Mouse (Mus musculus): ENCODE data around the gene Spert.
A peak's percentile ranks its signal among the peaks of the same experiment; 100 is the strongest.

The Spert gene

DNA sequence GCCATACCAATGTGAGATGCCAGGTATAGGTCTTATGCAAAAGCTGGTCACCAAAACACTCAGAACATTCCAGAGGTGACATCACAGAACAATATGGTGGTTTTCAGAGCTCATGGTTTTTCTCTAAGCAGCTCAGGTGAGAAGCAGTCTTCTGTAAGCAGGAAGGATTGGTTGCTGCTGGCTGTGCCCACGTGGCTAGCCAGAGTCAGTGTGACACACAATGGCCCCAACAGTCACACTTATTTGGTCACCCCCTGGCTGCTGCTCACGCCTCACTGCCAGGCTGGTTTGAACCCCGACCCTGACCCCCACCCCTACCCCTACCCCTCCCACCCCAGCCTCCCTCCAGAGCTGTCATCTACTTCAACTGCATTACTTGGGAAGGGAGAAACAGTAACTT lies at the start of gene Spert:
Spert (minus strand) TSS at position 139 of the 400 bp plus-strand sequence.
- no peak for DNase-seq (ENCODE audit: low spot score in 2 of 2)

DNA sequence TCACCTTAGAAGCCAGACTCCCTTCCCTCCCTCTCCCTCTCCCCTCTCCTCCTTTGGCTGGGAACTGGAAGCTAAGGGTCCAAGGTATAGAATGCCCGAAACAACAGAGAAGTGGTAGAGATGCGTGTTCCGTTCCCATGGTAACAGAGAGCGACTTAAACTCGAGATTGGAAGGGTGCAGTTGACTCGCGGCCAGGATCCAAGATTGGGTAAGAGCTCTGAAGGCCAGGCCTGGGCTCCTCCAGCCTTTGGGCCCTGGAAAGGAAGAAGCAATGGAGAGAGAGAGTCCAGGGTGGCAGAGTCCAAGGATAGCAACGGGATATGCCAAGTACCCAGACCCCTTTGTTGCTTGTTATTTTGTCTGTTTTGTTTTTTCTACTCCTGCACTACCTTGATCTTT lies 49.2 kb upstream of the Spert start, which contains the start of gene Erich6b:
Erich6b (plus strand) TSS at position 180 of the 400 bp plus-strand sequence.
- DNase-seq (ENCODE audit: low spot score in 2 of 2) = no peak

DNA sequence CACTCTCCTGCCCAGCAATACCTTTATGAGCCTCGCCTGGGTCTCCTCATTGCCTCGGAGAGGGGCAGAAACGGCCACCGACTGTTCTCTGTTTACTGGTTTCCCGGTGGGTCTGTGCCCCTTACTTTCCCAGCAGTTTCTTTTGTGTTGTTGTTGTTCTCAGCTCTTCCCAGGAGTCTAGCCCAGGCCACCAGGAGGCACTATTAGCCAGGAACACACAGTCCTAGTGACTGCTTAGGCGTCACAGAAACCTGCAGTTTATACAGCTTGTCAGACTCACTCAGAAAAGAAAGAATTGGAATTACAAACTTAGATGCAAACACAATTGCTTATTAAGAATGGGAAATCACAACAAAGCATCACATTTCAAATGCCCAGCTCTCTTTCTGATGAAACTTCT lies 48.5 kb upstream of the Spert start:
- DNase-seq (ENCODE audit: low spot score in 2 of 2) = no peak

DNA sequence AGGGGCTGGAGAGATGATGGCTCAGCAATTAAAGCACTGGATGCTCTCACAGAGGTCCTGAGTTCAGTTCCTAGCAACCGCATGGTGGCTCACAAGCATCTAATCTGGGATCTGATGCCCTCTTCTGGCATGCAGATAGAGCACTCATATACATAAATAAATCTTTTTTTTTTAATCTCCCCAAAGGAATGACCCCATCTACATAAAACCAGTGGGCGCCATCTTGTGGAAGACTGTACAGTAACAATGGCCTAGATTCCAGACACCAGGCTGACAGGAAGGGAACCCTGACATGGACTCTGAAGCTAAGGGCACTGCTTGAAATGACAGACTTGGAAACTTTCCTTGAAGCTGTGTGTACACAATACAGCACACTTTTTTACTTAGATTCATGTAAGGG lies 47.9 kb upstream of the Spert start:
- DNase-seq (ENCODE audit: low spot score in 2 of 2) = no peak

DNA sequence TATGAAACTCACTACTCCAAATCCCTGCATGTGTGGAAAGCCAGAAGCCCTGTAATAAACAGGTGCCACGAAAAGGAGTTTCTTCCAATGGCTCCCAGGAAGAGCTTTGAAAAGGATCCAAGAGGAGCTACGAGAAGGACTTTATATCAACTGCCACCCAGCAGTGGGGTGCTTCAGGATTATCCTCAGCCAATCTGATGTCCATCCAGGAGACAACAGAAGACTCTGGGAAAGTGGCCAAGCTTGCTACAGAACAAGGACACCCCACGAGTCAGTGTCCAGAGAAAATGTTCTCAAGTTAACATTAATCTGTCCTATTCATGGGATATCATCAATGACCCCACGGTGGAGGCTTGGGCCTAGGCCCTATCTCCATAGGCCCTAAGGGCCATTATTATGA lies 44.7 kb upstream of the Spert start:
- no peak for DNase-seq (ENCODE audit: low spot score in 2 of 2)

DNA sequence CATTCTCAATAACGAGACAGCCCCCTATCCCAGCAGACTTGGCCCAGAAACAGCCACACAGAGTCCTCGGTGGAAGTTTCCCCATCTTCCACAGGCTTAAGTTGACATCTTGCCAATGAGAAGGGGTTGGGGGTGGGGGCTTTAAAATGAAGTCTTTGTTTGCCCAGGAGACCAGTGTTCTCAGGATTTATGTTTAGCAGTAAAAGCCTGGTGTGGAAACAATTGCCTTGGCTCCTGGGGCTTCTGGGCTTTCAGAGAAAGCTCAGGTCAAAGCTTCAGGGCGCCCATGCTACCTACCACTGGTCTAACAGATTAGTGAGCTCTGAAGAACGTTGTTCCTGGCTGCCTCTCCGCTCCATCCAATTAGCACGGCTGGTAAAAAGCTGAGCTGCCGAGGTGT lies 43.2 kb upstream of the Spert start:
- no peak for DNase-seq (ENCODE audit: low spot score in 2 of 2)

DNA sequence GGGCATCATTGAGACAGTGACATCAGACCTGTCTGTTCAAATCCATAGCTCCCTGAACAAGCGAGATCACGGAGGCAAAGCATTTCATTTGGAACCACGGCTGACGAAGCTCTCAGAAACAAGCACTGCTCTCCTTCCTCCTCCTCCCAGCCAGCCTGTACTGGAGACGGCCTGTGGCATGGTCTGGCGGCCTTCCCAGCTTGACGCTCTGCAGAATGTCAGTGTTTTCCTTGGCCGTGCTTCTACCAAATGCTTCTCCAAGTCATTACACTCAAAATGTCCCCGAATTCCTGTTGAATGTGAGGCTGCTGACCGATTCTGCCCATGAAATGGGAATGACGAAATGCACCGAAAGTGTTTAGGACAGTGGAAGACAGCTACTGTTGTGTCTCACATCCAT lies 42.4 kb upstream of the Spert start:
- DNase-seq (ENCODE audit: low spot score in 2 of 2) = peak in 1 of 2 experiments; percentile 18

DNA sequence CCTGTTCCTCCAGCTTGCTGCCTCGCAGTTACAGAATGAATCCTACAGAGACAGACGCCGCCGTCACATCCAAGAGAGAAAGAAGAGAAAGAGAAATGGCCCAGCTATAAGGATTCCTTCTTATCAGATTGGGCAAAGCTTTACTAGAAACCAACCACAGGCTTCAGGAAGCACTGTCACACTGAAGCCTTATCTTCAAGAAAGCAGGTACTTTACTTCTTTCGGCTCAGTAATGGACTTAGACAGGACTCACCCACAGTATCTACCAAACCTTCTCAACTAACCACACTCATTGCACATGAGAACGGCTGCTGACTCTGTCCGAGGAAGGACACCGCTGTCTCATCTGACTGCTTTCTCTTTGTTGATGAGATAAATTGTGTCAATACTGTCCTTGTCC lies 36.0 kb upstream of the Spert start:
- DNase-seq (ENCODE audit: low spot score in 2 of 2) = no peak

DNA sequence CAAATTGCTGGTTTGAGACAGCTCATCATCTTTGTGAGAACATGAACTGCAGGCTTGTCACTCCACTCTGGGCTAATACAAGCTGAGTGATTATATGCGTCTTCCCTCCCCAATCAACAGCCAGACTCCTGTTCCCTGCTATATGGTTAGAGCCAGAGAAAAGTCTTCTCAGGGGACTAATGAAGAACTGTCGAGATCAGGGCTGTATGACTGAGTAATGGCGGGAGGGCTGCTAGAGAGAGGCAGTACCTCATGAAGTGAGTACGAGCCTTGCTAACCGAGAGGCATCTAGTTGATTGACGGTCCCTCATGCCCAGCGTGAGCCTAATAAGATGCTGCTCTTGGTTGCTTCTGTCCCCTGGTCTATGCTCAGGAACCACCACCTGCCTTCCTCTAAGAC lies 30.1 kb upstream of the Spert start:
- DNase-seq (ENCODE audit: low spot score in 2 of 2) = no peak

DNA sequence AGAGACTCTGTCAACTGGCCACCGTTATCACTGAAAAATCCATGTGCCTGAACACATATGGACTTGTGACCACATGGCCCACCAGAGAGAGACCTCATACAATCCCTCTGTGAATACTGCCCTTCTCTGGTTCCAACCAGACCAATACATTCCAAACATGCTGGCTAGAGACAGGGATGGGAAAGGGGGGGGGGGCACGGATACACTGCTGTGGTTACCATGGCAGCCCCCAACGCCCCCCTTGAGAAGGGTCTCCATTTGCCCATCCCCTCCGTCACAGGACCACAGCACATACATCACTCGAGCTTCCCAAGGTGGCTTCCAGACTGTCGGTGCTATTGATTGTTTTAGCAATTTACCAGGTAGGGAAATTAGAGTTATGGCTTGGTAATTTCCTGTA lies 23.5 kb upstream of the Spert start:
- DNase-seq (ENCODE audit: low spot score in 2 of 2) = no peak

DNA sequence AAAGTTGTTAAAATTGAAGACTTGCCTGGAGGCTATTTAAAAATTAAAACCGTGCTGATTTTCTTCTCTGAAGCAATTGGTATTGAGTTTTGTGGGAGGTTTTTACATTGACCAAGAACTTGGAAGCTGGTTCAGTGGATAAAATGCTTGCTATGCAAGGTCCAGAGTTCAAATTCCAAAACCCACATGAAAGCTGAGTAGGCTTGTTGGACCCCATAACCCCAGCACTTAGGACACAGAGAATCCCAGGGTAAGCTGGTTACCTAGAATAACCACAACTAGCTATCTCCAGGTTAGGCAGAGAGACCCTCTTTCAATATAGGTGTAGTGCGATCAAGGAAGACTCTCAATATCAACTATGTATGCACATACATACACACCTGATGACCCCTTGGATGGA lies 16.3 kb upstream of the Spert start:
- DNase-seq (ENCODE audit: low spot score in 2 of 2) = no peak

DNA sequence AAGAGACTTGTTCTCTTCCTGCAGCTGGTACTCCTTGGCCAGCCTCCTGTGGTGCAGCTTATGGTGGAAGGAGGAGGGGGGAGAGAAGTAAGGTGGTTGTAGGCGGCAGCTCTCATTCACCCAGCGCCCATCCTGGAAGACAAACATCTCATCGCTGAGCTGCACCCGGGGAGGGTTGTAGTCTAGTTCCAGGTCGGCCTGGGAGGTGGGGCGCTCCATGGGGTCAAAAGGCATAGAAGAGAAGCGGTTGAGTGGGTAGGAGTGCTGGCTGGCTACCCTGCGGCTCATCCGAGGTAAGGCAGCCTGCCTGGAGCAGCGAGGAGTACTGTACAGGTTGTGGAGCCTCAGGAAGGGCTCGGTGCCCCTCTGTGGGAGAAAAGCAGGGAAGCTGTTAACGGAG lies 9.0 kb downstream of the Spert start:
- no peak for DNase-seq (ENCODE audit: low spot score in 2 of 2)

DNA sequence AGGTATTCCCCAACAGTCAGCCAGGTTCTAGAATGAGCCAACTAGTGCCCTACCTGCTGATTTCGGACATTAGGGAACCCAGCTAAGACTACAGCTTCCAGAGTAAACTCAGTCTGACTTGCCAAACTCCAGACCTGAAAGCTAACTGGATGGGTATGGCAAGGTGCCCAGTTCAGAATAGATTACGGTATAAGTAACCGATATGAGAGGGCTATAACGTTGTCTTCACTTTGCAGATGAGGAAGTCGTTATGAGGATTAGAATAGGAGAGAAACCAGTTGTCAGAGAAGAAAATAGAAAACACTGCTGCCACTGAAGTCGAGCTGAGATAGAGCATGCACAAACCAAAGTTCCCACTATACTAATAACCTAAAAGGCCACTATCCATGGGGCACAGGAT lies 13.9 kb downstream of the Spert start:
- DNase-seq (ENCODE audit: low spot score in 2 of 2) = no peak

DNA sequence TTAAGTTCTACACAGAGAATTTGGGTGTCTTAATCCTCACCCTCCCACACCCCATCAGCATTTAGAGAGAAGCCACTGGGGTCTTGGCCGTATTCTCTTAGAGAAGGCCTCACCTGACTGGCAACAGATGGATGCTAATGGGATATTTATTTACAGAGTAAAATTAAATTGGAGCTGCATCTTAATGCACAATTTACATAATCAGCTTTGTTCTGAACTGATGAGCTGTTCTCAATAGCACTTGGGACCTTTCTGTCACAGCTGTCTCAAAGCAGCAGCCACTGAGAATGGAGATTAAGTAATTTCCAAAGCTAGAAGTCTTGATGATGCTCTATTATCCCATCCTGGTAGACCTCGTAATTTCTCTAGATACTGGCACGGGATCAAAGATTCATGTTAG lies 26.6 kb downstream of the Spert start:
- DNase-seq (ENCODE audit: low spot score in 2 of 2) = no peak

DNA sequence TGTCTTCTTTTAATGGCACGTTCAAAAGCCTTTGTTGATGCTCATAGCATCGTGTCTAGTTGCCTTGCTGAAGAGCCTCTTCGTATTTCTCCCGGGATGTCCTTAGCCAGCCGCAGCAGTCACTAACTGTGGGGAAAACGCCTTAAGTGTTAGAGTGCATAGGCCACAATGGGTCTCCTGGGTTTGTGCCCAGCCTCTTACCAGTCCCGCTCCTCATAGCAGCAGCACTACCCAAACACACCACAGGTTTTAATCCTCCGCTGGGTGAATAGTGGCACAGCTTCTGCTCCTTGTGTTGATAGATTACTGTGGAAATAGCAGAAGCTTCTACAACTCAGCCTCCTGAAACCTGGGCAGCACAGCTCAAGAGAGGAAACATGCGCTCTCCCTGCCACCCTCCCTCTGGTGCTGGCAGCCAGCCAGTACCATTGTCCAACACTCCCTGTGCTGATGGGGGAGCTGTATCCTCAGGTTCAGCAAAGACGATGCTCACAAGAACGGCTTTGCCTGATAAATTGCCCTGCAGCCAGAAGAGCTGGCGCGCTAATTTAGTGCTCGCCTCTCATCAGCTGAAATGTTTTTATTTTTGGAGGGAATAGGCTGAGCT lies 27.3 kb downstream of the Spert start:
- peak; percentile 33 to 59 for DNase-seq (ENCODE audit: low spot score in 2 of 2)

DNA sequence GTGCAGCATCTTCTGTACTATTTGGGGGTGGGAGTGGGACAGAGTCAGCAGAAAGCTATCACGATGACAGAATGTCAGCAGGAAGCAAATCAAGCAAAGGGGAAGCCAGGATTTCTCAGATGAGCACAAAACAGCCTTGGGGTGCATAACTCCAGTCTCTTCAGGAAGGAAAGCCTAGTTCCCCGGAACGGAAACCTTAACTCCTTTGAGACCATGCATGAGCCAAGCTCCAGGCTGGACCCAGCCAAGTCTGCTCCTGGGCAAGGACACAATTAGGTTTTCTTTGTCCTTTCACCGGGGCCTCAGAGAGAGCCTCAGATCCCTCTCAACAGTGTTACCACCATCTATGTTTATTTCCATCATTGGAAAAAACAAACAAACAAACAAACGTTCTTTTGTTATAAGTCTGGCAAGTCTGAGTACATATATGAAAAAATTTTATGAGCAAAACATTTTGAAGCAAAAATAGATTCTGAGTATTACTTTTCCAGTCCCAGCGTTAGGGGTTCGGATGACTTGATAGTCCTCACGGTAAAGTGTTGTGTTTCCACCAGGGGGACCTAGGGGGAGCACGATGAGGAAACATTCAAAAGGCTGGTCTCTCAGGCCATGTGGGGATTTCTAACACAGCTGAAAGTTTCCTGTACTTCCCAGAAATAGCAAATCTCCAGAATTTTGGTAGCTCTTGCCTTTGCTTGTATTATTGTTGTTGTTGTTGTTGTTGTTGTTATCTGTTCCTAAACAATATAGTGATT lies 31.2 kb downstream of the Spert start:
- DNase-seq (ENCODE audit: low spot score in 2 of 2) = no peak

DNA sequence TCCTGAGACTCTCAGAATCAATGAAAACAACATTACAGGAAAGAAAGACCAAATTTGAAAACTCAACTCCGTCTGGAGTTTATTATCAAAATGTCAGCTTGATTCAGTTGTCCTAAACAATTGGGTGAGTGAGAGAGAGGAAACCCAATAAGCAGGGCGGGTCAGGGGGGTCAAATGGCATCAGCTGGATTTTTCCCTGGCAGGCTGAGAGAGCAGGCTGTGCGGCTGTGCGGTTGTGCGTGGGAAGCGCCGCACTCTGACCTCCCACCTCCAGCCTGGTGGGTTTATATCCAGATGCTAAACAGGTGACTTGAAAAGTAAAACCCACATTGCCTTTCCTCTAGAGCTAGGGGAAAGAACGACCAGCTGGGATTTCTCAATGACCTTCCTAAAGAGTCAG lies 51.2 kb downstream of the Spert start:
- DNase-seq (ENCODE audit: low spot score in 2 of 2) = no peak

DNA sequence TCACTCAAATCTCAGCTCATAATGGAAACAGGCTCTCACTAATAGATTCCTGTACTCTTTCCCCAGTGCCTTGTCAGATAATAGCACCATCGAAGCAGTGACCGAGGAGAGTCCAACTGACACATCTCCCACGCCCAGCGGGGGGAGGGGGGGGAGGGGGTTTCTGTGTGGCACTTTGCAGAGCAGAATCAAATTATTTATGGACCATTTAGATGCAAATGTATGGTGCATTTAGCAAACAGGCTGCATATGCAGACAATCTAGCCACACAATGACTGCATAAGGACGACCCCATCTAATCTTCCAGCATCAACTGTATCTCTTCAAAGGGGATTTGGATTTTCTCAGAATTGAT lies 51.9 kb downstream of the Spert start:
- DNase-seq (ENCODE audit: low spot score in 2 of 2) = no peak

DNA sequence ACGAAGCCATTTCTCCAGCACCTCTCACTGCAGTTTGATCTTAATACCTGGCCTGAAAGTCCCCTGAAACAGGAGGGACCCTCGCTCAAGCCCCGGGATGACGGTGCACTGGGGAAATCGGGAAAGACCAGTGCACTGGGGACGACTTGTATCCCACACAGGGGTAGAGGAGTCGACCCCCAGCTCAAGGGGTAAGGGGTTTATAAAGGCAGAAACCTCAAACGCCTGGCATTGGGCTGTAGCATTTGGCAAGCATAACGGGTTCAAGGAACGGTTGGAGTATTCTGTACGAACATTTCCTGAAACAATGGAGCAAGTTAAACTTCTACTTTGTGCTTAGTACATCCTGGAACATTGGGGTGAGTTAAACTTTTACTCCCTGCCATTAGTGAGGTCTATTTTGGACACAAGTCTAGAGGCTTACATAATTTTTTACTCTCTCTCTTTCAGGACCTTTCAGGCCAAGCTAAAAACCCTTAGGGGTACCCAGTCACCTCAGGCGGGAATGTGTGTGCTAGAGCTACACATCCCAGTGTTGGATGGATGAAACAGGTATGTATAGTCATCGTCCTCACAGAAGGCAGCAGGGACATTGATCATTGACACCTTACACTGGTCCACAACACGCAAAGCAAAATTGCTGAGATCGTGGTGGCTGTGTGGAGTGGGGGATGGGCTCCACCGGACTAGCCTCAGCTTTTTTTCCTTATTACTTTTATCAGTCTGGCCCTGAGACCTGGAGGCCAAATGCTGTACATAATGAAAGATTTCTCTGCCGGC lies 52.5 kb downstream of the Spert start:
- DNase-seq (ENCODE audit: low spot score in 2 of 2) = no peak

DNA sequence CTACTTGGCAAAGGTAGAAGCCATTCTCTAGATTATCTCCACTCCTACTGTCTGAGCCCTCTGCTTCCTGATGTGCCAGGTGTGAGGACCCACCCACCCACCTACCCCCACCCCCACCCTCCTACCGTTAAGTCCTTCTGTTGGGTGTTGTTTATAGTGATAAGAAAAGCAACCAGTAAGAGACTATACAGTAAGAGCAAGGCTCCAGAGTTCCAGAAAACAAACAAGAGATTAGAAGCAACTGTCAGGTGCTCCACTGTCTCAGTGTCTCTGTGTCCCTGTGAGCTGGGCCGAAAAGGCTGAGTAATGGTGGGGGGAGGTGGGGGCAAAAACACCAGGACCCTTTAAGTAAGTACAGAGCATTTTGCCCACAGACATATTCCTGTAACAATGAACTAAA lies 53.7 kb downstream of the Spert start:
- DNase-seq (ENCODE audit: low spot score in 2 of 2) = no peak

Data from frontal cortex, postnatal 10 days (tissue).